Mouse (Mus musculus) lung, adult 2 months (tissue): ENCODE measurements around the gene Rnf144b. TPM values are rescaled to one million over a fixed set of nuclear protein-coding genes. Genes with fewer than 3 reads are reported as not detected.

Experiments
- DNase-seq: peaks from one replicate; pipeline ENCODE4 v3.0.0; 2022
- H3K4me1 ChIP-seq: fragments of 200-500 bp; 2 replicates; pipeline ENCODE4 v1.6.1; 2011; ENCODE audit warnings: low read length; ENCODE audit not compliant: control insufficient read depth, insufficient read depth
- H3K4me3 ChIP-seq: fragments of 200-500 bp; replicated peaks from 2 replicates; pipeline ENCODE3; 2011; ENCODE audit warnings: low read depth, mild to moderate bottlenecking, control low read depth, low read length; ENCODE audit errors: extremely low read depth
- CTCF ChIP-seq: fragments of 200-500 bp; IDR thresholded peaks from 2 replicates; pipeline ENCODE4 v1.5.1; 2011; ENCODE audit warnings: mild to moderate bottlenecking, low read length, control low read depth; ENCODE audit not compliant: insufficient read depth
- POLR2A ChIP-seq: fragments of 200-500 bp; IDR thresholded peaks from 2 replicates; pipeline ENCODE4 v1.6.1; 2011; ENCODE audit warnings: low read depth, mild to moderate bottlenecking, control low read depth, low read length, borderline replicate concordance; ENCODE audit errors: extremely low read depth
- WGBS: fragments of 180-500 bp; shearing (Covaris S2); methylation state at CpG from one replicate; pipeline ENCODE4 v1.1.7; 2018; 5-methylcytosine and 5-hydroxymethylcytosine counted together
- polyA plus RNA-seq: library from polyadenylated mRNA; depleted of rRNA; stranded (reverse); fragments of >200 nt; gene quantifications from 2 replicates; pipeline ENCODE4 v1.2.3, GENCODE M21; 2012

Rnf144b gene
- polyA plus RNA-seq, 1 experiment = 20.9 TPM

DNA sequence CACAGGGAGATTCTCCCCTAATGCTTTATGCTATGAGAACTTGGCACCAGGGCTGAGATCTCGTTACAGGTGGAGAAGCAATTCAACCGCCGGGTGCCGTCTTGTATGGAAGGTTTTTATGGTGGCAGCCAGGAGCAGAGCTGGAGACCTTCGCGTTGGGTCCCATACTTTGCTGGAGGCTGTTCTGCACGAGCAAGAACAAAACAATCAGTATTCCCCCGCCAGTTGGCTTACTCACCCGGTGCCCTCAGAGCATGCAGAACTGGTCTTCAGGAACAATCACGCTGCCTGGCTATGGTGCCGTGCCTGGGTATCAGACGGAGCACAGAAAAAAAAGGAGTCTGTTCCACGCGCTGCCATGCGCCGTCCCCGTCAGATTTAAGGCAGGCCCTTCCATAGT lies 115.7 kb downstream of the Rnf144b start:
- WGBS = 91% methylated on average over 17 of the region's 17 CpGs
- H3K4me1 ChIP-seq = no peaks in the 10 kb centered on the region
- no peak for TF ChIP-seq CTCF
- no peak for TF ChIP-seq POLR2A
- no peak for DNase-seq
- no peak overlapping the region for H3K4me3 ChIP-seq

DNA sequence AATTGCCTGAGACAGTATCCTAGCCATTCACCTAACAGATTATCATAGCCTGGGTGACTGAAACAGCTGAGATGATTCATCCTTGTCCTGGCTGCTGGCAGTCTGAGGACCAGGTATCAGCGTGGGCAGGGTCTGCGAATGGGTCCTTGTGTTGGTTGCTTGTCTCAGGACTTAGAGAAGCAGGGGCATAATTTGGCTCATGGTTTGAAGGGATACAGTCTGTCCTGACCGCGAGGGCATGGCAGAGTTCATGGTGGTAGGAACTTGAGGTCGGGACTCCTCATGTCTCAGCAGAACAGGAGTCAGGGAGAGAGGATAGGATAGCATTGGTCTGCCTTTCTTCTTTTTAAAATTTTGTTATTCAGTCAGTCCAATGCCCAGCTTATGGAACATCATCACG lies 121.1 kb downstream of the Rnf144b start:
- Histone ChIP-seq H3K4me3 (no peak overlapping the region), H3K4me1 (no peaks in the 10 kb centered on the region; the same call in 1 of the 2 replicates)
- DNase-seq = no peak
- WGBS = 93% methylated on average over 6 of the region's 6 CpGs
- TF ChIP-seq POLR2A = no peak
- no peak for TF ChIP-seq CTCF

DNA sequence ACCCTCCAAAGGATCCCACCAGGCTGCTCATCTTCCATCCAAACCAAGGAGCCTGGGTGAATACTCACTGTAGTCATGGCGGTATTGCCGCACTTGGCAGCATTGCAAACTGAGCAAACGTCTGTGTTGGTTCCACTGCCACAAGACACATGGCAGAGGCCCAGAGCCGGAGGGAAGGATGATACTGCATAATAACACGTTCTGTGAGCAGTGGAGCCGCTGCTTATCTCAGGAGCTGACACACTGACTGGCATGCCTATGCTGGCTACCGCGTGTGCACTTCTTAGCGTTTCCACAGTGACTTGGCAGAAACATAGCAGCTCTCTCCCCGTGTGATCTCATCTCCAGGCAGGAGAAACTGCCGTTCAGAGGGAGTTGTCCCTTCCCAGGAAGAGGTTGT lies 122.3 kb downstream of the Rnf144b start:
- Histone ChIP-seq H3K4me1 (no peaks in the 10 kb centered on the region; the same call in 1 of the 2 replicates), H3K4me3 (no peak overlapping the region)
- WGBS = 47% methylated on average over 11 of the region's 11 CpGs
- DNase-seq = no peak
- TF ChIP-seq CTCF (no peak), POLR2A (no peak)

DNA sequence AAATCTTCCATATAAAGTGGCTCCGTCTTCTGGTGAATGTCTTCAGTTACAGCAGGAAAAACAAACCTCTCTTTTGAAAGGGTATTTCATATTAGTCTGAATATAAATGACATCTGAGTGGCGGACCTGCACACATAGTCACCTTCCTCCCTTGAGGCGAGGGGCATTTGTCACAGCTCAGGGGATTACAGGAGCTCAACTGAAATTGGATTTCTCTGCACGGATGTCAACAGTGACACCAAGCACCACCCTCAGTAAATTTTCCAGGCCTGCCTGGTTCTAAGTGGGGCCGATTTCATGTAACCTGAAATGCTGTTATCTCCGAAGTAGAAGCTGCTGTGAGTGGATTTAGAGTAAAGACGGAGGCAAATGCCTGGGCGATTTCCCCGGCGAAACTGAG lies 124.0 kb downstream of the Rnf144b start:
- Histone ChIP-seq H3K4me3 (no peak overlapping the region), H3K4me1 (no peaks in the 10 kb centered on the region; the same call in none of the 2 replicates)
- no peak for DNase-seq
- WGBS = 74% methylated on average over 10 of the region's 10 CpGs
- TF ChIP-seq POLR2A (no peak), CTCF (no peak)

DNA sequence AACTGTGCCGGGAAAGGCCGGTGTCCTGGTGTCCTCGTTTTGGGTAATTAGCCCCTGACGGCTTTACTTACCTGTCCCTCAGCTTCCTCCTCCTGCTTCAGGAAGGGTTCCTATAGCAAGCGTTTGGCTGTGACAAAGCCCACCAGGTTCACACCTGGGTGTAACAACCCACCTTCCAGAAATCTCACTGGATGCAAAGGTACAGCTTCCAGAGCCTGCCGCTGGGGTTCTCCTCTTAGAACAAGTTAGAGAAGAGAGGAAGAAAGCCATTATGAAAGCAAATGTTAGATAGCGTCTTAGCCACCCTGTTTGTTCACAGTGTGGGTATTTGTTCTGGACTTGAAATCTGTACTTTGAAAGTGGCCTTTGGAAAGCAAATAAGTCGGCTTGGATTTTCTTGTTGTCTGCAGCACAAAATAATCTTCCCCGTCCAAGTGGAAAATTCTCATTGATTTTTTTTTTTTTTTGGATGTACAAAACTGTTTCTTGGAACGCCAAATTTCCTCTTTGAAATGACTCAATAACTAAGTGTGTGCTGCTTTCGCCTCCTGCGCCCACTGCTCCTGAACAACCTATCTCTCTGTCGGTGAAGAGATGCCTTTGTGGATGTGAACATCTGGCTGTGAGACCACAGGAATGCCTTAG lies 124.8 kb downstream of the Rnf144b start:
- WGBS = 56% methylated on average over 13 of the region's 13 CpGs
- no peaks in the 10 kb centered on the region; the same call in none of the 2 replicates for H3K4me1 ChIP-seq
- DNase-seq = no peak
- TF ChIP-seq CTCF = no peak
- TF ChIP-seq POLR2A = no peak
- no peak overlapping the region for H3K4me3 ChIP-seq

DNA sequence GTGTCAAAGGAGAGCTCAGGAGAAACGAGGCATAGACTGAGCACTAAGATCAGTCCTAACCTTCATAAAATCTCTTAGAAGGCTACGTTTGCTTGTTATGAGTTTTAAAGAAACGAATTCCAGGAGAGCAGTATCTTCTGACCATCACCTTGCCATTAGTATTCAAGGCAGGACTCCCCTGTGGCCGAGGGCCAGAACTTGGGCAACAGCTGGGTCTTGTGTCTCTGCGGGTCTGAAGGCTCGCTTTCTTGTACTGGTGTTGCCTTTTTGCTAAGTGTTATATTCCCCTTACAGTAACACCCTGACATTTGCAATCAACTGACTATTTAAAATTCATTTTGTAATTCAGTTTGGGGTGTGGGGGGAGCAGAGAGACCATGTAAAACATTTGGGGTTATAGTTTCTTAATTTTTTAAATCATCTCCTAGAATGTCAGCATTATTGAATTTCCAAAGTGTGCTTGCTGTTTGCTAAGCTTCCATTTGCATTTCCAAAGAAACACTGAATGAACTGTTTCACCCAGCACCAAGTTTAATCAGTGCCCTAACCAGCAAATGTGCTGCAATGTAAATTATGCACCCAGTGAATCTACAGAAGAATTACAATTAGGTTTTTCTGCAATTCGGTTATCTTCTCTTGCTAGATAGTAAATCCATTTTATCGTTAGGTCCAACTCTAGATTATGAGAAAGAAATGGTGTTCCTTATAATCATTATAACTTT lies 126.0 kb downstream of the Rnf144b start:
- no peak for DNase-seq
- TF ChIP-seq POLR2A (no peak), CTCF (no peak)
- Histone ChIP-seq H3K4me3 (no peak overlapping the region), H3K4me1 (no peaks in the 10 kb centered on the region; the same call in none of the 2 replicates)
- 74% methylated on average over 8 of the region's 8 CpGs for WGBS

DNA sequence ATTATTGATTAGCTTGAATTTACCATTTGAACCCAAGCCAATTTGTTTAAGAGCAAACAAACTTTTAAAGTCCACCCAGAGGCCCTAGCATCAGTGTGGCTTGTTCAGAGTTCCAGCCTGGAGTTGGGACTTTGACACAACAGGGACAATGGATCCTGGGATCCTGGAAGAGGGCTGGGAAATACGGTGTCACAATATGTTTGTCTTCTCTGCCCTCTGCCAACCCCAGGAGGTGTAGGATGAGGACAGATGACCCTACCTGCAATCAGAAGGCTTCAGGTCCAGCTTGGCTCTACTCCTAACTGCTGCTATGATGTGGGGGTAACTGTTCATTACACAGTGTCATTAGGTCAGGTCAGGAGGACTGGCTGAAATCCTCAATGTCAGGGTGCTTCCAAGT lies 128.2 kb downstream of the Rnf144b start:
- no peak for TF ChIP-seq CTCF
- no peak for TF ChIP-seq POLR2A
- H3K4me3 ChIP-seq = no peak overlapping the region
- DNase-seq = no peak
- WGBS = 56% methylated on average over 1 of the region's 1 CpGs
- no peaks in the 10 kb centered on the region; the same call in 1 of the 2 replicates for H3K4me1 ChIP-seq

DNA sequence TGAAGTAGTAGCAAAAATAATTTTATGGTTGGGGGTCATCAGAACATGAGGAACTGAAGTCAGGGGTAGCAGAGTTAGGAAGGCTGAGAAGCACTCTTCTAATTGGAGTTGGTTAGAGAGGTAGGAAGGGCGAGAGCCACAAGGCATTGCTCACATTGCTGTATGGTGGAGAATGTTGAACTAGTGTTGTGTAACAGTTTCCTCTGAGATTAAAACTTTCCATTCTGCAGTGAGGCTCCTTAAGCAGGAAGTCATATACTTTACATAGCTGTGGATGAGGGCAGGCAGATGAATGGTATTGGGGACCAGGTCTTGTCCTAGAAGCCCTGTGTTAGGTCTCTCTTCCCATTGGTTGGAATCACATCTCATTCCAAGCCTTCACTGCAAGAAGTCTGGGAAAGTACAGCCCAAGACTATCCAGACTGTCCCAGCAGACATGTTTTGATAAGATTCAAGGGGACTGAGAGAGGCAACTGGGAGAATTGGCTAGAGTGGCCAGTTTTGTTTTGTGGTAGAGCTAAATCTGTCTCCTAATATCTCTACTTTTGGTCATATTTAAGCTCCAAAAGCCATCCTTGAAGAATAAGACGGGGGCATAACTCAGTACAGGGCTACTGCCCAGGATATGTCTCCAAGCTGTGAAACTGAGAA lies 128.8 kb downstream of the Rnf144b start:
- DNase-seq = no peak
- no peak for TF ChIP-seq POLR2A
- TF ChIP-seq CTCF = no peak
- Histone ChIP-seq H3K4me1 (no peaks in the 10 kb centered on the region; the same call in 1 of the 2 replicates), H3K4me3 (no peak overlapping the region)
- WGBS = 87% methylated on average over 2 of the region's 2 CpGs

DNA sequence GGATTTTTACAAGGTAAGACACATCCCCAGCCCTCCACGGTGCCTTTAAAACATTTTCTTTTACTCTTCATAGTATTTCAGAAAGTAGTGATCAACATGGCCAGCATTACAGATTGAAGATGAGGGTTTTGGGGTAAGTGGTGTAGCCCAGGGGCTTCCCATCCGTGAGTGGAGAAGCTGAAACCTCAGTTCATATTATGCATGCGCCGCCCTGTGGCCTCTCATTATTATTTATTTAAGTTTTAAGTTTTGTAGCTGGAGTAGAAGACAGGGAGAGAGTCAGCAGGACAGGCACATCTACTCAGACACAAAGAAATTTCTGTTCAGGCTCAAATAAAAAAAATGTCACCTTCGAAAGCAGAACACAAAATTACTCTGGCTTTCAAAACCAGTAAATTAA lies 131.3 kb downstream of the Rnf144b start:
- no peak for TF ChIP-seq POLR2A
- TF ChIP-seq CTCF = no peak
- no peak for DNase-seq
- H3K4me1 ChIP-seq = no peaks in the 10 kb centered on the region; the same call in none of the 2 replicates
- 67% methylated on average over 5 of the region's 5 CpGs for WGBS
- no peak overlapping the region for H3K4me3 ChIP-seq

DNA sequence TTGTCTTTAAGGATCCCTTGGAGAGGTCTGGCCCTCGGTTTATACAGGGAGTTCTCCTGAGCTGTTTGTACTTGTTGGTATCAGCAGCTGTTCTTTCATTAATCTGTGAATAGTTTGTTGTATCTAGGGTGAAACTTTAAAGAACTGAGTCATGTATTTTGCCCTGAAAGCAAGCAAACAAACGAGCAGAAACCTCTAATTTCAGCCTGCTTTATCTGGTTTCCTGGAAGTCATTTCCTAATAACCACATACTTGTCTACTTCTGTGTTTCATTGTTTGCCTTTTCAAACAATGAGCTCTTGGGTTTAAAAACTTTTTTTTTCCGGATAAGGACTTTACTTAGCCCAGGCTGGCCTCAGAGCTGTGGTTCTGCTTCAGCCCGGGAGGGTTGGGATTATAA lies 136.8 kb downstream of the Rnf144b start:
- DNase-seq = no peak
- no peak for TF ChIP-seq CTCF
- TF ChIP-seq POLR2A = no peak
- 16% methylated on average over 4 of the region's 4 CpGs for WGBS
- Histone ChIP-seq H3K4me3 (no peak overlapping the region), H3K4me1 (no peaks in the 10 kb centered on the region; the same call in 1 of the 2 replicates)
